Mouse (Mus musculus): ENCODE measurements at regions not wholly inside any gene's neighbourhood (a gene's known extent, or its start where the extent isn't known, plus 50 kb on each side); places are given as distances from the start of the nearest gene placed in this dataset.
A peak's percentile ranks its signal among the peaks of the same experiment; 100 is the strongest.

GRCm38 (mm10) chrX:61119499-61119898 lies 65.9 kb downstream of the Cdr1 start:
- DNase-seq (ENCODE audit: low read depth, low spot score), result peak; percentile 89

DNA sequence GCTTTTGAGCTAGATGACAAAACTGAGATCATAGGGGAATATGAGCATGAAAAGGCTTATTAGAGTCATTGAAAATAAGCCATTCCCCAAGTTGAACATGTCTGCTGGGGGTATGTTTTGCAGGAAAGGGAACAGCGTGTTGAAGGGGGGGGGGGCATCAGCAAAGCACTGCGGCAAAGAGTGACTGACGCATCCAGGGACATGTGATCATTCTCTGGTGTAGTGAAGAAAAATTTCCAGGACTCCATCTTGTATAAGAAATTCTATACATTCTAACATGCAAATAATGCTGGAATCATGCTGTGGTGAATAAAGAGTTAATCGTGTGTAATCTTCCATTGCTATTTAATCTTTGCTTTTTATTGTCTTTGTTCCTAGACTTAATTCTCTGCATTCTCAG lies 68.0 kb downstream of the Cdr1 start:
- peak; percentile 86 for DNase-seq (ENCODE audit: low read depth, low spot score)

DNA sequence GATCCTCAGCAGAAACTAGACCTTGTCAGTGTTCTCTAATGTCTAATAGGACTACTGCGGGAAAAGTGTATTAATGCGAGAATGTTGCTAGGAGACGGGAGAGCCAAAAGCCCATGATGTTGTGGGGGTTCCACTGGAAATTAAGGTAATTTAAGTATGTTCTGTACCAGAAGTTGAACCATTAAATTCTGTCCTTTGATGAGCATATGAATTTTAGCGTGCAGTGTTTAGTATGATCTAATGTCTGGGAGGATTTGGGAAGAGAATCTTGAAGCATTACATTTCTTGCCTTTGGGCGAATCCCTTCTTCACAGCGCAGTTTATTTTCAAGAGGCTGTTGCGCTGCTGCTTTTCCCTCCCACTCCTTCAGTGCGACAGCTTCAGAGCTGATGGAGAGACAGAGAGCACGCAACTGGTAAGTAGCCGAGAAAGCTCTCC lies 69.3 kb downstream of the Cdr1 start:
- peak; percentile 91 for DNase-seq (ENCODE audit: low read depth, low spot score)

Measured in brain, adult 2 months (tissue).